ENCODE assay signal across 20 mouse cellular contexts in the genomic region with DNA sequence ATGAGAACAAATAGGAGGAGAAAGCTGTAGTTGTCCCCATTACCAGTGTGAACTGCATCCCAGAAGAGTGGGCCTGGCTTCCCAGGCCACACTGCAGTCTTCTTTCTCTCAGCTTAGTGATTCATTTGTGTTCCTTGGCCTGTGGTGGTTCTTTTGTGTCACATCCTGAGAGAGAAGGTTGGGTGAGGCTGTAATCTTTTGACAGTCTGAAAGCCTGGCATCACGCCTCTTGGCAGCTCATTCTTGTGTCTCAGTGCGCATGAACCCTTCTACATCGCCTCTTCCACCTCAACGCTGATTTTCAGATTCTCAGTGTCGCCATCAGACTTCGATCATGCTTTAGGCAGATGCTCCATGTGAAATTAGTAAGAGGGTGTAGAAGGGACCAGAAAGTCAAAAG.
A peak's percentile ranks its signal among the peaks of the same experiment; 100 is the strongest.
DNase-seq lines count a peak whose midpoint lies in the region; ATAC-seq lines count a peak whose summit lies in the region.
"Had no signal": no experiment of that assay in that cellular context is flagged by ENCODE, and none has a peak within 500 bp of the region (broad histone marks: within the 10 kb centered on the region; RNA-seq: fewer than 3 reads in every experiment).

No protein-coding gene starts in this region.

- intact Hi-C loops in left cerebral cortex, postnatal 4 days (cut with DNase I) = no loop called here
- intact Hi-C loops in left cerebral cortex, postnatal 36 days (cut with DNase I) = no loop called here

- no peak for DNase-seq in frontal cortex, postnatal 25 days (ENCODE audit: low spot score in 2 of 2)
- peak; percentile 57 for DNase-seq in left cerebral cortex, postnatal 4 days
- no peak for DNase-seq in left cerebral cortex, postnatal 36 days (ENCODE audit: low spot score in 2 of 2)
- DNase-seq in NIH3T3 (ENCODE audit: low read depth) = peak; percentile 9
- DNase-seq in heart, postnatal 4 days = peak; percentile 53
- DNase-seq in right cerebral cortex, postnatal 36 days (ENCODE audit: low spot score in 2 of 2) = no peak
- DNase-seq: adrenal gland, adult 8-10 months; cerebellum, adult 8-10 months; kidney, adult 2 months; kidney, postnatal 36 days; liver; lung, embryonic 14.5 days; lung, postnatal 14 days; thymus, postnatal 4 days had no signal

- ATAC-seq in frontal cortex, adult (ENCODE audit: low TSS enrichment) = peak; percentile 38; the same call in 1 of the 2 replicates
- ATAC-seq: activated CD4-positive, CD25-positive, alpha-beta regulatory T cell, adult 4 months; CD4-positive, CD25-positive, alpha-beta regulatory T cell, adult 4 months; forebrain, embryonic 15.5 days; hindbrain, embryonic 16.5 days; midbrain, embryonic 15.5 days had no signal

Comparison
In these comparisons a context has a peak if more than half of its experiments do, and no peak if none do; other contexts are left out.
1. DNase-seq: peak in left cerebral cortex, postnatal 4 days (single experiment), NIH3T3 (single experiment) and heart, postnatal 4 days (single experiment); none in frontal cortex, postnatal 25 days (0 of 2), left cerebral cortex, postnatal 36 days (0 of 2) and right cerebral cortex, postnatal 36 days (0 of 2).